Mouse (Mus musculus) myocyte (in vitro differentiated cells): Measurements from ENCODE around the gene Il6st. TPM values are rescaled to one million over a fixed set of nuclear protein-coding genes. Genes with fewer than 3 reads are reported as not detected.

Experiments used
- H3K27me3 ChIP-seq: one replicate; pipeline ENCODE4 v1.6.1; 2011; ENCODE audit not compliant: control insufficient read depth, insufficient read depth, insufficient read length
- H3K36me3 ChIP-seq: one replicate; pipeline ENCODE4 v1.6.1; 2011; ENCODE audit not compliant: control insufficient read depth, insufficient read depth
- H3K4me2 ChIP-seq: one replicate; pipeline ENCODE4 v1.6.1; 2011; ENCODE audit warnings: low read depth, control low read depth
- H3K4me3 ChIP-seq: one replicate; pipeline ENCODE4 v1.5.1; 2011; ENCODE audit warnings: mild to moderate bottlenecking, control low read depth, moderate library complexity
- H3K79me2 ChIP-seq: one replicate; pipeline ENCODE4 v1.6.1; 2011; ENCODE audit not compliant: control insufficient read depth, insufficient read depth
- H3ac ChIP-seq: one replicate; pipeline ENCODE4 v1.6.1; 2011; ENCODE audit not compliant: control insufficient read depth, insufficient read length
- CEBPB ChIP-seq: IDR thresholded peaks from 2 replicates; pipeline ENCODE4 v1.6.1; 2011; ENCODE audit warnings: mild to moderate bottlenecking, moderate library complexity; ENCODE audit not compliant: poor library complexity, insufficient read depth, severe bottlenecking
- E2F4 ChIP-seq: IDR thresholded peaks from one replicate; pipeline ENCODE4 v1.6.1; 2011; ENCODE audit warnings: mild to moderate bottlenecking, control low read depth, moderate library complexity; ENCODE audit not compliant: insufficient read depth
- MAX ChIP-seq: IDR thresholded peaks from one replicate; pipeline ENCODE4 v1.6.1; 2011; ENCODE audit warnings: low read depth, mild to moderate bottlenecking, control low read depth
- MYOD1 ChIP-seq, 3 experiments: IDR thresholded peaks; one replicate each; pipeline ENCODE4 v1.6.1; 2011; ENCODE audit warnings: control low read depth in 2 of 3, low read depth in 2 of 3, mild to moderate bottlenecking in 2 of 3, moderate library complexity in 1 of 3; ENCODE audit not compliant: insufficient read length in 2 of 3, control insufficient read depth in 1 of 3
- MYOG ChIP-seq, 3 experiments: IDR thresholded peaks; one replicate each; pipeline ENCODE4 v1.6.1; 2011; ENCODE audit warnings: control low read depth in 2 of 3, low read depth in 2 of 3, mild to moderate bottlenecking in 2 of 3; ENCODE audit not compliant: insufficient read length in 2 of 3, control insufficient read depth in 1 of 3, insufficient read depth in 1 of 3
- POLR2A ChIP-seq: IDR thresholded peaks from one replicate; pipeline ENCODE4 v1.6.1; 2011; ENCODE audit warnings: low read depth, mild to moderate bottlenecking, control low read depth, moderate library complexity; ENCODE audit not compliant: insufficient read length
- POLR2AphosphoS2 ChIP-seq: IDR thresholded peaks from one replicate; pipeline ENCODE4 v1.6.1; 2011; ENCODE audit warnings: low read depth, control low read depth; ENCODE audit not compliant: insufficient read length
- REST ChIP-seq: IDR thresholded peaks from one replicate; pipeline ENCODE4 v1.6.1; 2011; ENCODE audit warnings: mild to moderate bottlenecking, control low read depth, moderate library complexity; ENCODE audit not compliant: insufficient read depth, insufficient read length
- SRF ChIP-seq: IDR thresholded peaks from one replicate; pipeline ENCODE4 v1.6.1; 2011; ENCODE audit warnings: low read depth; ENCODE audit not compliant: control insufficient read depth, insufficient read length
- TCF12 ChIP-seq: IDR thresholded peaks from one replicate; pipeline ENCODE4 v1.6.1; 2011; ENCODE audit warnings: mild to moderate bottlenecking, control low read depth; ENCODE audit not compliant: poor library complexity, insufficient read depth, severe bottlenecking
- TCF3 ChIP-seq: IDR thresholded peaks from one replicate; pipeline ENCODE4 v1.6.1; 2011; ENCODE audit warnings: low read depth, control low read depth; ENCODE audit not compliant: insufficient read length
- USF1 ChIP-seq: IDR thresholded peaks from one replicate; pipeline ENCODE4 v1.6.1; 2011; ENCODE audit warnings: low read depth, mild to moderate bottlenecking, control low read depth, moderate library complexity
- polyA plus RNA-seq: library from polyadenylated mRNA; unstranded; fragments of >200 nt; fragmentation: generic; extraction: Trizol; gene quantifications from one replicate; pipeline ENCODE4 v1.2.1, GENCODE M21; 2012; ENCODE audit warnings: missing spikeins

Gene Il6st
- polyA plus RNA-seq, 1 experiment = 50.6 TPM

GRCm38 (mm10) chr13:112537065-112537464, 73.2 kb downstream of the Il6st start:
- Histone ChIP-seq H3ac (no peak overlapping the region), H3K27me3 (no peaks in the 10 kb centered on the region), H3K4me2 (no peak overlapping the region), H3K79me2 (no peaks in the 10 kb centered on the region), H3K4me3 (no peak overlapping the region), H3K36me3 (no peaks in the 10 kb centered on the region)
- TF ChIP-seq POLR2A (no peak), TCF12 (no peak), MYOG (IDR thresholded peaks at IDR 0.05; ENCODE audit: control insufficient read depth in 1 of 3, insufficient read depth in 1 of 3, insufficient read length in 2 of 3, low read depth in 2 of 3) (no peak), USF1 (no peak), MYOD1 (IDR thresholded peaks at IDR 0.05; ENCODE audit: control insufficient read depth in 1 of 3, insufficient read length in 2 of 3, low read depth in 2 of 3) (no peak), REST (no peak), POLR2AphosphoS2 (no peak), CEBPB (no peak), SRF (no peak), E2F4 (no peak), MAX (no peak), TCF3 (no peak)

- Histone ChIP-seq H3ac (no peak overlapping the region), H3K4me2 (no peak overlapping the region), H3K79me2 (no peaks in the 10 kb centered on the region), H3K27me3 (peaks cover 9% of the 10 kb centered on the region), H3K4me3 (no peak overlapping the region), H3K36me3 (no peaks in the 10 kb centered on the region)
- TF ChIP-seq MYOD1 (IDR thresholded peaks at IDR 0.05; ENCODE audit: control insufficient read depth in 1 of 3, insufficient read length in 2 of 3, low read depth in 2 of 3) (no peak), CEBPB (no peak), USF1 (no peak), TCF3 (no peak)
Measured at GRCm38 (mm10) chr13:112540616-112541015, 76.7 kb downstream of the Il6st start.

GRCm38 (mm10) chr13:112541223-112541975, 77.5 kb downstream of the Il6st start:
- no peak overlapping the region for H3K4me3 ChIP-seq

GRCm38 (mm10) chr13:112551641-112552548, 88.0 kb downstream of the Il6st start:
- TF ChIP-seq POLR2A = no peak
- no peak for TF ChIP-seq CEBPB
- no peak for TF ChIP-seq MAX
- no peak for TF ChIP-seq MYOG (IDR thresholded peaks at IDR 0.05; ENCODE audit: control insufficient read depth in 1 of 3, insufficient read depth in 1 of 3, insufficient read length in 2 of 3, low read depth in 2 of 3)
- no peak for TF ChIP-seq TCF12
- H3K4me2 ChIP-seq = no peak overlapping the region
- H3K79me2 ChIP-seq = no peaks in the 10 kb centered on the region
- no peaks in the 10 kb centered on the region for H3K36me3 ChIP-seq
- peaks cover 4% of the 10 kb centered on the region for H3K27me3 ChIP-seq
- H3ac ChIP-seq = no peak overlapping the region
- no peak overlapping the region for H3K4me3 ChIP-seq

More at GRCm38 (mm10) chr13:112541223-112541975, 77.5 kb downstream of the Il6st start:
- Histone ChIP-seq H3K27me3 (peaks cover 13% of the 10 kb centered on the region), H3K36me3 (no peaks in the 10 kb centered on the region), H3K4me2 (no peak overlapping the region), H3ac (no peak overlapping the region), H3K79me2 (no peaks in the 10 kb centered on the region)
- TF ChIP-seq POLR2AphosphoS2 (no peak), CEBPB (no peak), MYOD1 (IDR thresholded peaks at IDR 0.05; ENCODE audit: control insufficient read depth in 1 of 3, insufficient read length in 2 of 3, low read depth in 2 of 3) (no peak), MYOG (IDR thresholded peaks at IDR 0.05; ENCODE audit: control insufficient read depth in 1 of 3, insufficient read depth in 1 of 3, insufficient read length in 2 of 3, low read depth in 2 of 3) (no peak), REST (no peak), POLR2A (no peak), USF1 (no peak), MAX (no peak), TCF12 (no peak), TCF3 (no peak), SRF (no peak), E2F4 (no peak)
